Mouse (Mus musculus): Measurements from ENCODE around the gene Xrcc4.
"Not testable (repeated sequence)": the region's sequence is repeated elsewhere in the genome, so short reads cannot be mapped to it uniquely, and the experiment has no call there.

Gene Xrcc4

GRCm38 (mm10) chr13:89827838-89828237 is 261.6 kb downstream of the Xrcc4 start:
- in situ Hi-C loops (cut with MboI, MseI) = no loop called here

GRCm38 (mm10) chr13:89814543-89814942 is 274.9 kb downstream of the Xrcc4 start:
- in situ Hi-C loops (cut with MboI, MseI) = loop anchor here in 1 of 2 experiments (25.0 kb wide), 1 partner anchor 1502 kb away; no protein-coding TSS in a partner anchor

GRCm38 (mm10) chr13:89812169-89812568 is 277.2 kb downstream of the Xrcc4 start:
- in situ Hi-C loops (cut with MboI, MseI) = loop anchor here in 1 of 2 experiments (25.0 kb wide), 1 partner anchor 1500 kb away; no protein-coding TSS in a partner anchor

DNA sequence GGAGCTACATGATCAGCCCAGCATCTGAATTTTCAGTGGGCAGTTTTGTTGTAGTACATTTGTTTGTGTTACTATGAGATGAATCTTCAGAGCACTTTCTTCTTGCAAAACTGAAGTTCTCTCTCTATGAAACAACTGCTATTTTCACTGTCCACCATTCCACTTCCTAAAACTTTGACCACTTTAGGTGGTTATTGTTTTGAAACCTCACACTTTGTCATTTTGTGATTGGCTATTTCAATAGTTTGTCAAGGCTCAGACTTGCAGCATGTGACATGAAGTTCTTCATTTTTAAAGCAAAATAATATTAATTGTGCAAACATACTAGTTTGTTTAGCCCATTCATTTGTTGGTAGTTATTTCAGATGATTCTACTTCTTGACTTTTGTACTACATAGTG is 280.4 kb downstream of the Xrcc4 start:
- in situ Hi-C loops (cut with MboI, MseI) = loop anchor here in 1 of 2 experiments (25.0 kb wide), 1 partner anchor 1497 kb away; no protein-coding TSS in a partner anchor

DNA sequence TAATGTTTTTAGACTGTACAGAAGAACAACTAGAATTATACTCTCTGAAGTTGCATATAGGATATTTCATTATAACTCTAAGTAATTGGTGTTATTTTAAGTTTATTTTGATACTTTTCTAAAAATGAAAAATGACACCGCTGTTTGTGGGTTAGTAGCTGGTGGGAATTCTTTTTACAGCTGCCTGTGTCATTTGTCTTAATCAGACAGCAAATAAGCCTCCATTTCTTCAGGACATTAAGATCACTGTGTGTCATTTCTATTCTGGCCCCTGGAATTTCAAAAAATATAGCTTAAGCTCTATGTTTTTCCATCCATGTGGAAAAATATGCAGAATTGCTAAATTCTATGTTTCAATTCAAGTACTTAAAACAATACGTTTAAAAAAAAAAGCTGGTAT is 287.5 kb downstream of the Xrcc4 start:
- in situ Hi-C loops (cut with MboI, MseI) = loop anchor here in 1 of 2 experiments (25.0 kb wide), 1 partner anchor 1490 kb away; no protein-coding TSS in a partner anchor

DNA sequence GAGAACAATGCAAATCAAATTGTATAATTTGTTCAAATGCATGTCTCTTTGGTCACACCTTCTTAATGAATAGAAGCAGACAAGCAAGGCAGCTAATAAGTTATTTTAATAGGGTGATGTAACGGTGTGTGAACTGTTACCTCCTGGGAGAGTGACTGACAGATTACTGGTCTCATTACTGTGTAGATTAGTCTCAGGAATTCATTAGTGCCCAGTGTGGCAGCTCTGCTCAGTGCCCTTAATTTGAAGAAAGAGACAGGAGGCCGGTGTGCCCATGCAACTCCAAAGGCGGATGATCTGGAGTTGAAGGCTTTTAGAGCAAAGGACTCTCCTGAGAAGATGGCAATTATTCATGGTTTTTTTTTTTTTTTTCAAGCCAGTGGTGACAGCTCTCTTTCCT is 291.7 kb downstream of the Xrcc4 start:
- in situ Hi-C loops (cut with MboI, MseI) = no loop called here

DNA sequence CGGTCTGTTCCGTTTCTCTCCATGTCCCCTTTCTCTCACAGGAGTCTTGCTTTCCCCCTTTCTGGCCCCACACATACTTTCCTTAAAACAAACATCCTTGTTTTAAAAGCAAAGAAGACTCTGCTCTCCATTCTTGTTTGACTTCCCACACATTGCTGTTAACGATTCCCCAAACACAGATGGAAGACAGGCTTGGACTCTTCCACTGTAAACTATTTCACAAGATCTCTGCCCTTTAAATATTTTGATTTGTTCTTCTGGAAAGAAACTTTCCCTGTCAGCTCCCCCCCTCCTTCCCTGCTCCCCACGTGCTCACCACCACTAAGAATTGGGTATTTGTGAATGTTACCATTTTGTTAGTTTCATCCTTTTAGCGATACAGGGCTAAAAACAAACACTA is 297.9 kb downstream of the Xrcc4 start:
- in situ Hi-C loops (cut with MboI, MseI) = no loop called here

- in situ Hi-C loops (cut with MboI, MseI) = loop anchor here in 1 of 2 experiments (10.0 kb wide), 1 partner anchor 1062 kb away; no protein-coding TSS in a partner anchor
These were observed 306.5 kb downstream of the Xrcc4 start for GRCm38 (mm10) chr13:89782886-89783285.

DNA sequence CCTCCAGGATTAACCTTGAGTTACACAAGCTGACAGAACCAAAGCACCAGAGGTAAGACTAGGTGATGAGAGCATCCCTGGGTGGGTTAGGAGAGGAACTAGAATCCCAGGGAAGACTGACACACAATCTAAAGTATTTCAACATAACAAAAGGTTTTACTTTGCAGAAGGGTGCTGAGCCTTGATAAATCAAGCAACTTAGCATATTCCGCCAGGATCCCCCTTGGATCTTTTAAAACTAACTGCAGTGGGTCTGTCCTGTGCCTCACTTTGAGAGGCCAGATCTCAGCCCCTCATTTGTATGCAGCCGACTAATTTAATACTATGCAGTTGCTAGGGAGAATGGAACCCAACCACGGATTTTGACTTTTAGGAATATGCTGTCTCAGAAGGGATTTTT is 309.1 kb downstream of the Xrcc4 start:
- in situ Hi-C loops (cut with MboI, MseI) = loop anchor here in 1 of 2 experiments (10.0 kb wide), 1 partner anchor 1065 kb away; no protein-coding TSS in a partner anchor

DNA sequence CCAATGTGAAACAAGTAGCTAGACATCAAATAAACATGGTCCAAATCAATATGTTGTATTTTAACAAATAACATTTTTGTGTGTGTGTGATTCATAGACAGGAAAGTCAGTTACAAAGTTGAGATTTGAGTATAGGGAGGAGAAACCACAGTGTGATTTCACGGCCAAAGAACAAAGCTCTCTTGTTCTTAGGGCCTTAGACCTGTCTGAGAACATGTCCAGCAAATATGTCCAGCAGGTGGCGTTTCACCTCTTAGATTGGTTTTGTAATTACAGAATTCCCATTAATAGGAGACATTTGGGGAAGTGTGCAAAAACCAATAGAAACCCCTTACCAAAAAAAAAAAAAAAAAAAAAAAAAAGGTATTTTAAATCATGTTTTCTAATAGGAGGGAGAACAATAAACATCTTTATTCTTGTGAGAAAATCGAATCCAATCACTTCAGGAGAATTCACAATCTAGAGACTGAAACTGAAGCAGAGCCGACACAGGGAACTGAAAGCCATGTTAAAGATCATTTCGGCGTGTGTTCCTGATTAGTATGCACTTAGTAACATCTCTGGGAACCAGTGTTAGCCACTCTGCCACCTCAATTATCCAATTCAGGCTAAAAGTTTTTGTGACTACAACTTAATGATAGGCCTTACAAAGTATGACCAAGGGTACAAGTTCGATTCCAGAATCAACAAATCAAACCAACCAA is 310.0 kb downstream of the Xrcc4 start:
- in situ Hi-C loops (cut with MboI, MseI) = no loop called here

- in situ Hi-C loops (cut with MboI, MseI) = no loop called here
These were observed 311.6 kb downstream of the Xrcc4 start for GRCm38 (mm10) chr13:89777764-89778163.

GRCm38 (mm10) chr13:89777146-89777545 is 312.3 kb downstream of the Xrcc4 start:
- in situ Hi-C loops (cut with MboI, MseI) = no loop called here

DNA sequence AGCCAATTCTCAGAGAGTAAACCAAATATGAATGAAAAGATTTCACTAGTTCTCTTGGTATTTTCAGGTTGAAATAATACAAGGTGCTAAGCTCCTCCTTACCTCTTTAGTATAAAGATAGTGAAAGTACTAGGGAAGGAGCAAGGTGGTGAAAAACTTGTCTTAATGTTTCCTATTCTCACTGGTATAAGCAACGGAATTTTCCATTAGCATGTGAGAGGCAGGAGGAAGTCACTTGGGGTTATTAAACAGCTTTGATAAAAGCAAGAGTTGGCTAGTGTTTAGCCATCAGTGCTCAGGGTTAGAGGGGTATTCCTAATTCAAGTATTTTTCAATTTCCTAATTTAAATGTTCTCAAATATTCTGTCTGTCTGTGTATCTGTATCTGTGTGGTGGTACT is 322.9 kb downstream of the Xrcc4 start:
- in situ Hi-C loops (cut with MboI, MseI) = no loop called here

GRCm38 (mm10) chr13:89765966-89766365 is 323.4 kb downstream of the Xrcc4 start:
- in situ Hi-C loops (cut with MboI, MseI) = no loop called here

- in situ Hi-C loops (cut with MboI, MseI) = no loop called here
These were observed 327.1 kb downstream of the Xrcc4 start for GRCm38 (mm10) chr13:89762339-89762738.

GRCm38 (mm10) chr13:89756347-89756746 is 333.1 kb downstream of the Xrcc4 start:
- in situ Hi-C loops (cut with MboI, MseI) = no loop called here

DNA sequence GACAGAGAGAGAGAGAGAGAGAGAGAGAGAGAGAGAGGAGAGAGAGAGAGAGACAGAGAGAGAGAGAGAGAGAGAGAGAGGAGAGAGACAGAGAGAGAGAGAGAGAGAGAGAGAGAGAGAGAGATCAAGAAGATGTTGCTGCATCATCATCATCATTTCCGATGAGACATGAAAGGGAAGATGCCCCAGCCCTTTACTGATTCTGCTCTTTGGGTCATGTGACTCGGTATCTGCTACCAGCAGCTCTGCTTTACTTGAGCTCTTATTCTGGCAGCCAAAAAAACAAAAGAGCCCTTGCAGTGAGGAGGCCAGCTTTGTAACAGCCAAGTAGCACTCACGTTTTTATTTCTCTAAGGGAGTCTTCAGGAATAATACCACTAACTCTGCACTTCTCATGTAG is 338.8 kb downstream of the Xrcc4 start:
- in situ Hi-C loops (cut with MboI, MseI) = not testable (repeated sequence)

DNA sequence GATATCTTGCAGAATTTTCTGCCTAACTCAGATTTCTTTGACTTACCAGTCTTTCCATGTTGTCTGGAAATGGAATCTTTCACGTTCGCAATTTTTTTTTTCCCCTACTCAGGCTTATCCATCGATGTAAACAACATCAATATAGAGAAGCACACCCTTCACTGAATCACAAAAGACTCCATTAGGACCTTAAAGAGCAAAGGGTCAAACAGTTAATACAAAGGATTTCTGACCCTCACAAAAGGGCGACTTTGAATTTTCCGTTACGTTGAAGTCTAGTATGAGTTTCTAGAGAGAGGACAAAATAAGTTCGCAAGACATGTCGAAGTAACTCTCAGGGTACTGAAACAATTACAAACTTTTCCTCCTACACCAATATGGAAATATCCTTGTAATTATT is 346.2 kb downstream of the Xrcc4 start:
- in situ Hi-C loops (cut with MboI, MseI) = loop anchor here in 1 of 2 experiments (25.0 kb wide), 1 partner anchor 1944 kb away; no protein-coding TSS in a partner anchor

GRCm38 (mm10) chr13:89742686-89743200 is 346.7 kb downstream of the Xrcc4 start:
- in situ Hi-C loops (cut with MboI, MseI) = loop anchor here in 1 of 2 experiments (25.0 kb wide), 1 partner anchor 1945 kb away; no protein-coding TSS in a partner anchor

GRCm38 (mm10) chr13:89741766-89742685 is 347.4 kb downstream of the Xrcc4 start, which contains the start of gene Vcan:
Gene Vcan (minus strand): TSS chr13:89742509.
- in situ Hi-C loops (cut with MboI, MseI) = loop anchor here in 1 of 2 experiments (25.0 kb wide), 1 partner anchor 1945 kb away; no protein-coding TSS in a partner anchor

DNA sequence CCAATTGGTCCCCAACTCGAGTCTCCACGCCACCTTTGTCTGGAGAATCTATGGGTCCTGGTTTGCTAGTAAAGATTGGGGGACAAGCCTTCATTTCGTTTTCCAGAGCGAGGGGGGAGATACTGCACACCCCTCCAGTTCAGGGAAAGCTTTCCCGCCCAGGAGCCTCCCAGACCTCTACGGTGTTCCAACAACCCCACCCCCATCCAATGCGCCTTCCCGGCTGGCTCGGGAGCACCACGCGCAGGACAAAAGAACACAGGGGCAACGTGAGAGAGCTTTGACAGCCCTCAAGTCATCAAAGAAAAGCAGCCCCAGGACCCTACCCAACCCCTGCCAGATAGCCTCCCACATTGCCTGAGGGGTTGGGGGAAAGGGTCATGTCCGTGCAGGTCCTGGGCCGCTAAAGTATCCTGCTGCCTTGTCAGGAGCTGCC is 348.3 kb downstream of the Xrcc4 start:
- in situ Hi-C loops (cut with MboI, MseI) = loop anchor here in 1 of 2 experiments (25.0 kb wide), 1 partner anchor 1946 kb away; no protein-coding TSS in a partner anchor
